Mouse (Mus musculus) right cerebral cortex, postnatal 14 days (tissue): ENCODE data around the gene Fam135a.
"Not testable (repeated sequence)": the region's sequence is repeated elsewhere in the genome, so short reads cannot be mapped to it uniquely, and the experiment has no call there.

Source experiments
- DNase-seq: peaks from one replicate; pipeline ENCODE4 v3.0.0; 2022

Fam135a gene

GRCm38 (mm10) chr1:24055706-24056105 is 44.4 kb downstream of the Fam135a start:
- DNase-seq, result no peak

- no peak for DNase-seq
Observed at GRCm38 (mm10) chr1:24046730-24047510, 53.2 kb downstream of the Fam135a start.

DNA sequence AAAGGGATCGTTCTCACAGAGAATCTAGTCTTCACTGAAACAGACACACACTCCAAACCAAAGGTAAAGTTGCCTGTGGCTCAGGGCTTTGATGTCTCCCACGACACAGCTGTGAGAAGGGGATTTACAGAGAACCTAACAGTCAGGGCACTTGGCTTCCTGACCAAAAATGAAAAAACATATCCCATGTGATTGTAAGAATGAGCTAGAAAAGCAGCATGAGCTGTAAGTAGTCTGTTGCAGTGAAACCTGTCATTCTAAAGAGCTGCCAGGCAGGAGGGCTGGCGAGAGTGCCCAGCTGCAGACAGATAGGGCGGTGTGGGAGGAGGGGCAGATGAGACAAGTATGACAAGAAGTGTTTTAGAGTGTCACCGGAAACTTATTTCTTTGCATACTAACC is 54.5 kb downstream of the Fam135a start:
- no peak for DNase-seq

DNA sequence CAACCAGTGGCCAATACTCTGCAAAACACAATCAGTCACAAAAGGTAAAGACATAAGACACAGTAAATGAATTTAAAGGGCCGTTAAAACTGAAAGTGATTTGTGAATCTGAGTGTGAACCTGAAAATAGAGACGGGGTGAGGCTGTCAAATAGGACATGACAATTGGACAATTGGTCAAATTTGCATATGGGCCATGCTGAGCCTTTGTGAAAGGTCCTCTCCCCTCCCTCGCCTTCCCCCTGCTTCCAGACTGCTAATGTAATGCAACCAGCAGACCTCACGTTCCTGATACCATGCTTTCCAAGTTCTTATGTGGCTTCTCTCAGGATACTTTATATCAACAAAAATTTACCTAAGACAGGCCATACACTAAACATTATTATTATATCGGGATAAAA is 57.1 kb downstream of the Fam135a start:
- no peak for DNase-seq

GRCm38 (mm10) chr1:24033759-24034423 is 66.2 kb downstream of the Fam135a start:
- no peak for DNase-seq

GRCm38 (mm10) chr1:24010821-24011220 is 89.3 kb downstream of the Fam135a start:
- DNase-seq, result no peak

DNA sequence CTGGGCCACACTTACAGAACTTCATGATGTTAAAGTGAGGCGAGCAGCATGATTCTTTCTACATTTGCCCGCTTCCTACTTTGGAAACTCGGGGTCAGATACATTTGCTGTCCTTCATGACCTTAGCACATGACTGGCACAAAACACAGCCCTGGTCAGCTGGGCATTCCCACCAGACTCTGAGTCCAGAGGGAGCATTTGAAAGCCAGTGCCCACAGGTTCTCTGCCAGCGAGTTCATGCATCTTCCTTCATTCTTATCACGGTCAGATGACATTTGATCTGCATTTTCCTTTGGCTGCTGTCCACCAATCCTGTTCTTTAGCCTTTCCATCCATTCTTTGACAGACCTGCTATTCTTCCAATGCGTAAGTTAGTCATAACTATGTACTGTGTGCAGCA is 90.1 kb downstream of the Fam135a start:
- no peak for DNase-seq

- no peak for DNase-seq
Observed at GRCm38 (mm10) chr1:24007621-24008020, 92.5 kb downstream of the Fam135a start.

DNA sequence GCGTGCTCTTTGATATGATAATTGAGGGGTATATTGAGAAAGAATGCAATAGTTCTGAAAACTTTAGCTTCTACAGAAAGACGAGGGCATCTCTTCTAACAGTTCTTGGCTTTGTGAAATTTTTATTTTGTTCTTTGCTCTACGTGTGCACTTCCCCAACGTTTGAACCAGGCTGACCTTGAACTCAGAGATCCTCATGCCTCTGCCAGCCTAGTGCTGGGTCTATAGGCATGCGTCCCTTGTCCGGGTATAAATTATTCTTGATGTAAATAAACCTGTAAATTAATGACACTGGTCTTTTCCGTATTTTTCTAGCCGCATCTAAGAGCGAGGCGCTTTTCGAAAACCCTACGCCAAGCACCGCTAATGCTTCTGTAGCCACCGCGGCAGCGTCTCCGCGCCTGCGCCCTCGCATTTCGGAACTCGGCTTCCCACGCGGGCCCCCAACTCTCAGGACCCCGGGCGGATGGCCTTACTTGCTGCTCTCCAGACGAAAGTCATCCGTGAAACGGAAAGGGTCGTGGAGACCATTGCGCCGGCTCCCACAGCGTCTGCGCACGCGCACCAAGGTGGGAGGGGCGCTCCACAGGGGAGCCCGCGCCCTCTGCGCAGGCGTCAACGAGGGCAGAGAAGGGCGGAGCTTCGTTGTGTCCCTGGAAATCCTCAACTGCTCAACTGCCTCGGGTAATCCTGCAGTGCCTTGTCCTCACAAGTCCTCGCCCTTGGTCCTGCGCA is 94.9 kb downstream of the Fam135a start, which contains the start of gene Sdhaf4:
Gene Sdhaf4 (minus strand): TSS at position 587 of the 735 bp plus-strand sequence.
- peak; percentile 91 for DNase-seq

DNA sequence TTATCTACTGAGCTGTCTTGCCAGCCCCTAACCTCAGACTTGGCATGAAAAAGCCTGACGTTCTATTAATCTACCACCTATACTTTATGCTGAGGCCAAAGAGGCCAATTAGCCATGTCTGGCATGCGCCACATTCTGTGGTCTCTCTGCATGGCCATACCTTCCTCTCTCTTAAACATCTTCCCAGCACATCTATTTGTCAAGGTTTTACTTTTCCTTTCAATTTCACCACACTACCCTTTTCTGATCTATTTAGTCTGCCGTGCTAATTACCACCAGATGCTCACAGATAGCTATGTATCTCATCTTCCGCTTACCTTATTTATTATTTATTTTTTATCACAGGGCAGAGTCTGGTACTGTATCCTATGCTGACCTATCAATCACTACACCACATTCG is 100.8 kb downstream of the Fam135a start:
- no peak for DNase-seq

GRCm38 (mm10) chr1:23998866-23999265 is 101.3 kb downstream of the Fam135a start:
- DNase-seq, result no peak

DNA sequence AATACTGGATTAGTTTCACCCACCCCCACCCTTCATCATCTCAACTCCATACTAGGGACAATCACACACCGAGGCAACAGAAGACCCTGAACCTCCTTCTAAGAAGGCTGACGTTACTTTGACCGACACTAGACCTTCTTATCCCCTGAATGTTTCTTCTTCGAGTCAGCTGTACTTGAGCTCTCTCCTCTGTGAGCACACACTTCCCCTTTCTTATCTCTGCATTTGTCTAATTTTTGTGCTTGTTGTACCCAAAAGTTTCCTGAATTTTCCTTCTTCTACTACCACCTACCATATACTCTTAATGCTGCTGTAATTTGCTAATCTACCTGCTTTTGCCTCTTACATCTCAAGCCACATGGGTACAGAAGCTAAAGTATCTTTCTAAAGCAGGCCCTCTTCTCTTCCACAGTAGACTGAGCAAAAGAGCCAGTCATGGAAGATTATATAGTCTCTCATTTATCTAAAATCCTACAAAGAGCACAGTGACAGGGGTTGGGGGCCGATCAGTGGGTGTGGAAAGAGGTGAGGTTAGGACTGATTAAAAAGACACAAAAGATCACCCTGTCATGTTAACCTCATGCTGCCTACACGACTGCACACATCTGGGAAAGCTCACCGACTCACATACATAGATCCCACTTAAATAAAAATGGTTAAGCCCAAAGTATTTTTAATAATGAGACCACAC is 101.9 kb downstream of the Fam135a start:
- no peak for DNase-seq

DNA sequence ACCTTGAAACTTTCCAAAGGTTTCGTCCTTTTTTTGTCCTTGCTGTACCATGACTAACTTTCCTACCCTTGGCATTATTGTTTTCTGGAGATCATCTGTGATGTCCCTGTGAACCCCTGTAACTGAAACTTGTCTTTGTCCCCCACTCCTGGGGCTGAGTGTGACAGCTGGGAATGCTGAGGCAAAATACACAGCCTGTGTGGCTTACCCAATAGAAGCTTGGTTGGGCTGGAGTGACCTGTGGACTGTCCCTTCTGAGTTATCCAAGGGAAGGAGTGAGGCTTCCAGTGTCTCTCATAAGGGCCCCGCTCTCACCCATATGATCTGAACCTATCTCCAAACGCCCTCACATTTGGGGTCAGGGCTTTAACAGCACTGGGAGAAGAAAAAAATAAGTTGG is 102.6 kb downstream of the Fam135a start:
- DNase-seq, result no peak

DNA sequence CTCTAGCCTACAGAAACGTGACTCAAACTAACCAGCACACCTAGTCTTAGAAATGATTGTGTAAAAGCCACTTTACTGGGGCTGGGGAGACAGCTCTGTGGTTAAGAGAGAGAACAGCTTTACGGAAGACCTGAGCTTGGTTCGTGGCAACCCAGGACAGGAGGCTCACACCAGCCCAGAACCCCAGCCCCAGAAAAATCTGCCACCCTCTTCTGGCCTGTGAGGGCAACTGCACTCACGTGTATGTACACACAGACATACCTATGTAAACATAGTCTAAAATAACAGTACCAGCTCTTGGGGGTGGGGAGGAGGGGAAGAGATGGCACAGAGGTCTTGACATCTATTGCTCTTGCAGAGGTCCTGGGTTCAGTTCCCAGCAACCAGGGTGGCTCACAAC is 104.7 kb downstream of the Fam135a start:
- DNase-seq, result no peak

- no peak for DNase-seq
Observed at GRCm38 (mm10) chr1:23983118-23983517, 117.0 kb downstream of the Fam135a start.

GRCm38 (mm10) chr1:23978281-23978680 is 121.9 kb downstream of the Fam135a start:
- peak; percentile 10 for DNase-seq

- DNase-seq, result not testable (repeated sequence)
Observed at GRCm38 (mm10) chr1:23971159-23971558, 129.0 kb downstream of the Fam135a start.

- no peak for DNase-seq
Observed at GRCm38 (mm10) chr1:23968027-23968725, 132.0 kb downstream of the Fam135a start.

GRCm38 (mm10) chr1:23966226-23966625 is 133.9 kb downstream of the Fam135a start:
- no peak for DNase-seq
